Mouse (Mus musculus): ENCODE data around the gene Gm45062. TPM values are rescaled to one million over a fixed set of nuclear protein-coding genes. Genes with fewer than 3 reads are reported as not detected.
"Not testable (repeated sequence)": the region's sequence is repeated elsewhere in the genome, so short reads cannot be mapped to it uniquely, and the experiment has no call there.

Gm45062 gene
- total RNA-seq, 2 experiments from 2014 or later: 2.3 TPM; not detected in 1

DNA sequence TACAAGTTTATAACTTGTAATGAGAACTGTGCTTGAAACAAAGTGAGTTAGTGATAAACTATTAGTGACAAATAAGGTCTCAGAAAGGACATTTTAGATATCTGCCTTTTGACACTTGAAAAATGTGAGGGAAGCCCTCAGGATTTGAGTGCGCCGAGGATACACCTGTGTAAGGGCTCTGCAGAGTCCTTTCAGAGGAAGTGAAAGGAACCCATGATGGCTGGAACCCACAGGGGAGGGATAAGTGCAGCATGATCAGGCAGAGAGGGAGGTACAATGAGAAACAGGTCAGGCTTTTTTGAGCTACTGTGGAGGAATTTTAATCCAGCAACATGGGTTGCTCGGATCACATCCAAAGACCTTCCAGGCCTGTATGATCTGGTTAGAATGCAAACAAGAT, 239.7 kb downstream of the Gm45062 start:
- DNase-seq (ENCODE audit: low spot score in 2 of 2): no peak

DNA sequence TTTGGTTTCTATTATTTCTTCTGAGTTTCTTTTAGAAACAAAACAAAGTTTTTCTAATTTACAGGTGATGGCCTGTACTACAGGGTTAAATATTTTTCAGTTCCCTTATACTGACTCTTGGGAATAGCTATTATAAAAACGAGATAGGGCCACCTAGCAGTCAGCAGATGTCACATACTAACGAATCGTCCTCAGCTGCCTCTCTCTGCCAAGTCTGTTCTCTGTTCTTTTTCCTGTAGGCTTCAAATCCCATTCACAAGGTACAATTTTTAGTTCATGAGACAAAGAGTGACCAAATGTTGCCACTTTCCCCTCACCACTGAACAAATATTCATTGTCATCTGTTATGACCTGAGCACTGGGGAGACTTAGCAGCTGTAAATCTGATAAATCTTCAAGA, 244.7 kb downstream of the Gm45062 start:
- no peak for DNase-seq (ENCODE audit: low spot score in 2 of 2)

DNA sequence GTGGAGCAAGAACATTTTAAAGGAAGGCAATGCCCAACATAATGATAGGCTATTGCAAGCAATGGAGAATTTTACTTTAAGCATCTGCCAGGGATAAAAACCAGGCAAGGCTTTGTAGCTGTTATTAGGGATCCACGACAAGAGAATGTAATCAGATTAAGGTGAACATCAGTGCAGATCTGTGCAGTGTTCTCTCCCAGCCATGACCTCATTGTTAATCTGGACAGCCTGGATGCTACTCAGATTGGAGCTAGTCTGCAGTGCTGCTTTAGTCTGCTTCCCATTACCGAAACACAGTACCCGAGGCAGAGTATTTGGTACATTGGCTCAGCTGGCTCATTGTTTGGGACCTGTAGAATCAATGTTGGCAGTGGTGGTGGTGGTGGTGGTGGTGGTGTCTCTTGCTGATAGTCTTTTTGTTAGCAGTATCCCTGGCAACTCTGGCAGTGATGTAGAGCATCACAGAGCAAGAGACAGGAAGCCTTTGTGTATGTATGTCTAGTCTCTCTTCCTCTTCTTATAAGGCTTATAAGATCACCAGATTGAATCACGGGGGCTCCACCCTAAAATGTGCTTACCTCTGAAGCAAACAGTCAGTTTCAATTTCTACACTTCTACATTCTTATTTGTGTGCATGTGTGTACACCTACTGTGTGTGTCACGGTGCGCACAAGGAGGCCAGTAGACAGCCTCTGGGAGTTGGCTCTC, 245.4 kb downstream of the Gm45062 start:
- no peak for DNase-seq (ENCODE audit: low spot score in 2 of 2)

DNA sequence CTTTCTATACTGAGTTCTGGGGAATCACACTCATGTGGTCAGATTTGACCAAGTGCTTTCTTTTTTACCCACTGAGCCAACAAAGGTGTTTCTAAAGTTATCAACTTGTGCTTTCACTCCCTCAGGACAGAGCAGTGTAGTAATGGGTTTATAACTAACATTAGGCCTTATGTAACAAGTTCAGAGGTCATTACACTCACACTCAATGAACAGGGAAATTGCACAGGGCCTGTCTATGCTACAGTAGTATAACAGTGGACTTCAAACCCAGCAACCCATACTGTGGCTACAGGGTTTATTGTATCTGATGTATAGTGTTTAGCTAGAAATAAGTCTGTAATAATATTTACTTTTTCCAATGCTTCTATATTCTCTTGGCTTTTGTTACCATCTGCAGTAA, 247.4 kb downstream of the Gm45062 start:
- no peak for DNase-seq (ENCODE audit: low spot score in 2 of 2)

- DNase-seq (ENCODE audit: low spot score in 2 of 2): peak; percentile 98 to 100
These were observed 249.8 kb downstream of the Gm45062 start for GRCm38 (mm10) chr6:8508883-8509536.

DNA sequence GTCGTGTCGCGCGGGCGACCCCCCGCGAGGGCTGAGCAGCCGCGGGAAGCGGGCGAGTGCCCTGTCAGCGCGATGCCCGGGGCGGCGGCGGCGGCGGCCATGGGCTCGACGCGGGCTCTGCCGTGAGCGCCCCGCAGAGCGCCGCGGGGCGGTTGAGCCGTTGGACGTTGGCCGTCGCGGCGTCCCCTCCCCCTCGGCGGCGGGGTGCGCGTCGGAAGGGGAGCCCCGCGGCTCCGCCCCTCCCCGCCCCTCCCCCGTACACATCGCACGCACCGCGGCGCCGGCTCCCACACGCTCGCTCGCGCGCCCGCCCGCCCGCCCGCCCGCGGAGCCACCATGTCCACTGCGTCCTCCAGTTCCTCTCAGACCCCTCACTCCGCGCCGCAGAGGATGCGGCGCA, 250.3 kb downstream of the Gm45062 start, which contains the start of gene Glcci1:
Glcci1 (plus strand) TSS at position 50 of the 400 bp plus-strand sequence.
- DNase-seq (ENCODE audit: low spot score in 2 of 2): peak in 1 of 2 experiments; percentile 69

- DNase-seq (ENCODE audit: low spot score in 2 of 2): peak in 1 of 2 experiments; percentile 35
These were observed 251.0 kb downstream of the Gm45062 start for GRCm38 (mm10) chr6:8509961-8510863.

DNA sequence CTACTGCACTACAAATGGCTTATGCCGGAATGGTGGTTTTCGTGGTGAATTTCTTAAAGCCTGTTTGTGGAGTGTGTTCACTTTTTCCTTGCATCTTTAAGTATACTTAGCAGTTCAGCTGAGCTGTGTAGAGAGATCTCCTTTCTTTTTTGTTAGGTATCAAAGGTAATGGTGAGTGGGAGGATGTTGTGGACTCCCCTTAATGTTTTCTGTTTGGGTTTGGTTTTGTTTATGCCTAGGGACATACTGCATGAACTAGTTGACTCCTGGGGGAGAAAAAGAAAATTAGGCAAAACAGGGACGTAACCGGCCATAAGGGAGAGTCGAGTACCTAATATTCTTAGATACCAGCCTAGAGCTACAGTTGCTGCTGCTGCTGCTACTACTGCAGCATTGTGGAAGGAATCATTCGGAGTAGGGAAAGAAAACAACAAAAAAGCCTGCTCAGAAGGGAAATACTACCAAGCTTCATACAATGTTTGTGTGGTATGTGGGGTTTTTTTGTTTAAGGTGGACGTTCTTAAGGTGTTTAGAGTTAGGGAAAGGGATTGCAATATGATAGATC, 251.7 kb downstream of the Gm45062 start:
- DNase-seq (ENCODE audit: low spot score in 2 of 2): no peak

GRCm38 (mm10) chr6:8511447-8511846, 252.2 kb downstream of the Gm45062 start:
- no peak for DNase-seq (ENCODE audit: low spot score in 2 of 2)

- no peak for DNase-seq (ENCODE audit: low spot score in 2 of 2)
These were observed 253.2 kb downstream of the Gm45062 start for GRCm38 (mm10) chr6:8512416-8512815.

GRCm38 (mm10) chr6:8519687-8520086, 260.4 kb downstream of the Gm45062 start:
- no peak for DNase-seq (ENCODE audit: low spot score in 2 of 2)

GRCm38 (mm10) chr6:8521231-8521630, 262.0 kb downstream of the Gm45062 start:
- no peak for DNase-seq (ENCODE audit: low spot score in 2 of 2)

GRCm38 (mm10) chr6:8524717-8525116, 265.5 kb downstream of the Gm45062 start:
- DNase-seq (ENCODE audit: low spot score in 2 of 2): no peak

DNA sequence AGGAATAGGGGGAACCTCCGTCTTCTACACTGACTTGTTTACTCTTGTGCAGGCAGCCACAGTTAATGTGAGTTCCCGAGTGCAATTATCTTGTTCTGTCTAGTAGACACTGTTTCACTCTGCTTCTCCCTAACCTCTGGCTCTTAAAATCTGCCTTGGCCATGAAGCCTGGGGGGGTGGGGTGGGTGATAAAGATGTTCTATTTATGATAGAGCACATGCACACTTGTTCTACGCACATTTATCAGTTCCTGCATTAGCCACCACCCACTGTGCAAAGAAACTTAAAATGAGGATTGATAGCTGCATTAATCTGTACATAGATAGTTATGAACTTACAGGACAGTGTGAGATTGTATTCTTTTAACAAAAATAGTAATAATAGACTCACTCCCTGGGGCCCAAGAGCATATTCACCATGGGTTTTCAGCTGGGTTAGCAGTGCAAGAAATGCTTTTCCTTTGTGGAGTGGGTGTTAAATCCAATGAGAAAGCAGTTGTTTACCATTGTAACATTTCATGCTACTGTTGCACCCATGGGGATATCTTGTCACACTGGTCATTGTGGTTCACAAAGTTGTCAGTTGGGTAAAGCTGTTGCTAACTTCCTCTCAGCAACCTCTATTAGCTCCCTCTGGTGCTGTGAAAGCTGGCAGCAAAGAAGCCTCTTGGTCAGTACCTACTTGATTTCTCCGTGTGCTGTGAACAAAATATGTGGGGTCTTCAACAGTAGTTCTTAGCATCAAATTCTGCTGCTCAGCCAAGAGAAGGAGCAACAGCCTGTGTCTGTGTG, 272.0 kb downstream of the Gm45062 start:
- no peak for DNase-seq (ENCODE audit: low spot score in 2 of 2)

DNA sequence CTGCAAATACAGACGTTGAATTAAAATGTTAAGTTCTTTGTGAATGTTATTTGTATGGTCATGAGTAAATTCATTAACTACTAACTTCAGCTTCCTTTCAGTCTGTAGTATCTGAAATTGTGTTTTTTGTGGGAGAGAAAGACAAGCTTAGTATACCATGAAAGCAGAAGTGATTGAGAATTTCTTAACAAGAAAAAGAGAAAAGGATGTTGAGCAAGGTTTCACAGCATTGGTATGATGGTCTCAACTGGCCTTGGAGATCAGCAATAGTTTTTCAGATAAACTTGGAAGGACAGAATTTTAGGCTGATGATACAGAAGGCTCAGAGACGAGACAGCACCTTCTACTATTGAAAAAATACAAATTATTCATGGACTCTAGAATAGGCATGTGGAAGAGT, 277.7 kb downstream of the Gm45062 start:
- no peak for DNase-seq (ENCODE audit: low spot score in 2 of 2)

- not testable (repeated sequence) for DNase-seq (ENCODE audit: low spot score in 2 of 2)
These were observed 282.3 kb downstream of the Gm45062 start for GRCm38 (mm10) chr6:8541531-8541930.

- DNase-seq (ENCODE audit: low spot score in 2 of 2): no peak
These were observed 285.6 kb downstream of the Gm45062 start for GRCm38 (mm10) chr6:8544822-8545221.

- no peak for DNase-seq (ENCODE audit: low spot score in 2 of 2)
These were observed 286.5 kb downstream of the Gm45062 start for GRCm38 (mm10) chr6:8545780-8546179.

GRCm38 (mm10) chr6:8551155-8551554, 291.9 kb downstream of the Gm45062 start:
- DNase-seq (ENCODE audit: low spot score in 2 of 2): no peak

DNA sequence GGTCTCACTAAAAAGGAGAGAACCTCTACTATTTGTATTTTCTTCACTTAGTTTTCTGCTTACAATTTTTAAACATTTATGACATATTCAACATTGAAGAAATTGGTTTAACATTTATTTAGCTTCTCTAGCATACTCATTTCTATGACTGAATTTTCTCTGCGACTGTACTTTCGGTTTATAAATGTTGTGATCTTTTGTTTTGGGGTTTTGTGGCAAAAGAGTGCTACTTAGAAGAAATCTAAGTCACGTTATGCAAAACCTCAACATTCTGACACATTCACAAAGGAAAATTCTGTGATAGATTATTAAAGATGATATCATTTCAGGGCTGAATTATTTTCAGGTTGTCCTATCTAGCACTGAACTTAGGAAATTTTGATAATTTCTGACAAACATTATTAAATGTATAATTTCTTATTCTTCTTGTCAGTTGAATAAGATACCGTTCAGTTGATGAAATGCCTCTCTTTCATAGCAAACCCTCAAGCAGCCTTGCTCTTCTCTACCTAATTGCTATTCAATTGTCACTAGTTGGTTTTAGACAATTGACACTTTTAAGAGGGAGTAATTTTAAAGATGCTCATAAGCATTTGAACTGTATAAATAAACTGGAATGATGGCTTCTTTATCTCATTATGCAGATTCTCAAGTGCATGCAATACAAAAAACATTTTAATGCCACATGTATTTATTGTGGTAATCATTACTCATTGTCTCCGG, 297.8 kb downstream of the Gm45062 start:
- no peak for DNase-seq (ENCODE audit: low spot score in 2 of 2)

Measured in layer of hippocampus, postnatal 14 days (tissue).